Mouse (Mus musculus) skeletal muscle tissue, postnatal 0 days (tissue): Measurements from ENCODE around the gene Lrrc59. TPM values are rescaled to one million over a fixed set of nuclear protein-coding genes. Genes with fewer than 3 reads are reported as not detected.

Source experiments
- polyA plus RNA-seq: library from polyadenylated mRNA; unstranded; fragments of >200 nt; fragmentation: Nextera tagmentation; extraction: Ambion mirVana; gene quantifications from 2 replicates; pipeline ENCODE4 v1.2.1, GENCODE M21; 2015

The Lrrc59 gene
- 47.9 and 71.0 TPM in 2 replicates for polyA plus RNA-seq

DNA sequence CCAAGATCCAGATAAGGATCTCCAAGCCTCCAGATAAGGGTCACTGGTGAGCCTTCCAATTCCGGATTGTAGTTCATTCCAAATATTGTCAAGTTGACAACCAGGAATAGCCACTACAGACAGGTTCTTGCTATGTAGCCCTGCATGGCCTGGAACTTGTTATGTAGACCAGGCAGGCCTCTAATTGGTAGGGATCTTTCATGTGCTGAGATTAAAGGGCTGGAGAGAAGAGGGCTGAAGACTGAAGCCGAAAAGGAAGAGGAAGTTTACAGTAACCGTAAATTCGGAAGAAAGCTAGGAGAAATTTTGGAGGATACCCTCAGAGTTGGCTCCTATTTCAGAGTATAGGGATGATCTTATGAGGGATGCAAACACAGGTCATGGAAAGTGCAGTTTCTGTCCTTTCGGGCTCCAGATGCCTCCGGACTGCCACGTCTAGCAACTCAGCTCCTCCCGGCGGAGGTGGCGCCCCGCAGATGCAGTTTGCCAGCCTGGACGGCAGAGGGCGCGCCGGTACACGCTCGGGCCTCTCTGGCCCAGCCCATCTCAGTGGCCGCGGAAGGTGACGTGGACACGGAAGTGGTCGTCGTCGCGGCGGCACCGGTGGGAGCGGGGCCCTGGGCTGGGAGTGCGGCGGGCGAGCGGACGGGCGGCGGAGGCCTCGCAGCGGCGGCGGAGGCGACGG lies at the start of gene Lrrc59:
Gene Lrrc59, plus strand, starts transcription at position 569 of the 685 bp plus-strand sequence.

DNA sequence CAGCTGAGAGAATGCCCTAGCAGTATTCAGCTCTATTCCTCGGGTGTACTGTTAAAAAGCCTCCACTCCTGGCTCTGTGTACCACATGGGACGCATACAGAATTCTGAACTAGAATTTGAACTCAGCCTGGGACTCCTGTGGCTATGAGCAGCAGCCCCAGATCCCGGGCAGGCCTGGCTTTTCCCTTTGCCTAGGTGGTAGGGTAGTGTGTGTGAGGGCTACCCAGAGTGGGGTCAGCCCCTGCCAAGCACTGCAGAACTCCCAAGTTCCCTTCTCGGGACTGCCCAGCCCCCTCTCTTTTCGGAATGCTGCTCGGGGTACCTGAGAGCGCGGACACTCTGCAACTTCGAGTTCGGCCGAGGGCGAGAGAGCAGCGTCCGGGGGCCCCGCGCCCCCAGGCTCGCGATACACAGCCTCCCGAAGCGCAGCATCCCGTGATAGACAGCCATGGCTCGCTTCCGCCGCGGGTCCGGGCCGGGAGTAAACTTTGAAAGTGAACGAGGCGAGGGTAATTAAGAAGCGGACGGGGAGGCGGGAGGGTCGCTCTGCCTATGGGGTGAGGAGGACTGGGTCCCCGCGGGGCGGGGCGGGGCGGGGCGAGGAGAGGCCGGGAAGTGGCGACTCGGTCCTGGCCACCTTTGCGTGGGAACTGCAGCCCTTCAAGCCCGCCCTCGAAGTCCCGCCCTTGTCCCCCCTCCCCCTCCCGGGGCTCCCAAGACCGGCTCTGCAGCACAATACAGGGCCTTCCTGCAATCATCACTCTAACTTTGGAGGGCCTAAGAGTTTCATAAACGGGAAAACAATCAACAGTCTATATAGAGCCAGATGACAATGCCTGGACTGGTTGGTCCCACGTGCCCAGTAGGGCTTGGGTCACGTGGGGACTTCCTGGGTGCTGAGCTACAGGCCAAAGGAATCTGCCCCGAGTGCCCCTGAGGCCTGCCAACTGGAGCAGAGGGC lies 28.0 kb upstream of the Lrrc59 start, which contains the start of gene Acsf2:
Gene Acsf2, minus strand, starts transcription at position 551 of the 961 bp plus-strand sequence.

DNA sequence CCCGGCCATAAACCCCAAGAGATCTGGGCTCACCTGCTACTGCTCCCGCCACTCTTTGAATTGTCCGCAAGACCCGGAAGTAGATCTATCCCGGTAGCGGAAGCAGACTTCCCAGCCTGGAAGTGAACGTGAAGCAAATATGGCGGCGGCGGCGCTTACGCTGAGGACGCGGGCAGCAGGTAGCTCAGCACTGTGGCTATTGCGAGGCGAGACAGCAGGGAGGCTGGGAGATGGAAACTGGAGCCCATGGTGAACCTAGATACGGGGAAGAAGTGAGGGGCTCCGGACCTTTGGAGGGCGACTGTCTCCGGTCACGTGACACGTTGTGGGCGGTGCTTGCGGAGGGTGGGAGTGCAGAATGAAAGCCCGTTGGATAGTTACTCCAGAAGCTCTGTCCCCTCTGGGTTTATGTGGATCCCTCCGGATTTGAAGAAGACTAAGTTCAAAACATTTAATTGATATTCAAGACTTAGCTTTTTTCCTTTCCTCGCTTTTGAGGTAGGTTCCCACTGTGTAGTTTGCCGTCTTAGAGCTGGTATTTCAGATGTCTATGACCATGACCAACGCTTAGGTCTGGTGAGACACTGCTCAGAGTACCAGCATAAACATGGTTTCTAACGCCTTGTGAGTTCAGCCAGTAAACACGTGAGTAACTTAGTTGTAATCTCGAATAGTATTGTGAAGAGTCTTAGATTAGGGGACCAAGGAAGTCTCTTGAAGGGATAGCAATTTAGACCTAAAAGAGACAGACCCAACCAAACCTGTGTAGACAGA lies 24.3 kb downstream of the Lrrc59 start, which contains the start of the genes Mrpl27 and Eme1:
Gene Mrpl27, plus strand, starts transcription at position 105 of the 774 bp plus-strand sequence.
Gene Eme1, minus strand, starts transcription at position 302 of the 774 bp plus-strand sequence.

DNA sequence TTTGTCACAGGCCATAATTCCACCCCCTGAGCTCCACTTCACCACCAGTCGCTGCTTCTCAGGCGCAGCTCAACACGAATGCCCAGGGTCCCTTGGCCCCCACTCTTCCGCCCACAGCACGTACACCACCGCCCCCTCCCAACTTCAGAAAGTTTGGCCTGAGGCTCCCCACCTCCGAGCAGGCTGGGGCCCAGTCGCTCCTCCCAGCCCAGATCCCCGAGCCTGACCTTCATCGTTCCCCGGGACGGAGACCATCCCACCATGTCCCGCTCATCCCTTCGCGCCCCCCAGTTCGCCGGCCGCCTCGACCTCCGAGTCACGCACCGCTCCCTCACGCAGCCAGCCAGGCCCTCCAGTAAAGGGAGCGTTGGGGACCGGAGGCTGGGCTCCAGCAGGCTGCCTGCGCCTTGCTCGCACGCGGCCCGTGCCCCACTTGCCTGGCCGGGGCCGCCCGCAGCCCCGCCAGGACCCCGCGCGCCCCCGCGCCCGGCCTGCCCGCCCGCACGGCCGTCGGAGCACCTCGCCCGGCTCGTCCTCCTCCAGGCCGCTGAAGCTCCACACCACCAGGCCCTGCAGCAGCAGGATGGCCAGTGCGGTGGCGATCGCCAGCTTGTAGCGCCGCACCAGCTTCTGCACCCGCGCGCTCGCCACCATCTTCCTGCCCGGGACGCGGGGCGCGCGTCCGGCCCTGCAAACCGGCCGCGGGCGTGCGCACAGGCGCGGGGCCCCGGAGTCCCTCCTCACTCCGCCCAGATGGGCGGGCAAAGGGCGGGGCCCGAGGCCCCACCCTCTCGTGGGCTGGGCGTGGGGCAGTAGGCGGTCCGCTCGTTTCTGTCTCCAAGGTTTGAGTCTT lies 47.4 kb downstream of the Lrrc59 start, which contains the start of gene Xylt2:
Gene Xylt2, minus strand, starts transcription at position 762 of the 853 bp plus-strand sequence.

Other genes with a start within 250 kb of the Lrrc59 start
- 0.42 and 0.95 TPM in 2 replicates for gene Abcc3, start 236.8 kb upstream of the Lrrc59 start, polyA plus RNA-seq
- gene Cacna1g, start 155.6 kb upstream of the Lrrc59 start, polyA plus RNA-seq: 2.4 and 2.6 TPM in 2 replicates
- gene Spata20, start 143.6 kb upstream of the Lrrc59 start, polyA plus RNA-seq: not detected in 2 replicates
- 0.55 and 1.5 TPM in 2 replicates for gene Epn3, start 129.8 kb upstream of the Lrrc59 start, polyA plus RNA-seq
- 0.06 and 0.12 TPM in 2 replicates for gene Mycbpap, start 108.0 kb upstream of the Lrrc59 start, polyA plus RNA-seq
- 2.3 and 2.5 TPM in 2 replicates for gene Rsad1, start 80.5 kb upstream of the Lrrc59 start, polyA plus RNA-seq
- 0.17 and 5.2 TPM in 2 replicates for gene Chad, start 64.7 kb upstream of the Lrrc59 start, polyA plus RNA-seq
- gene Acsf2, start 27.9 kb upstream of the Lrrc59 start, polyA plus RNA-seq: 1.9 and 2.2 TPM in 2 replicates
- gene Mrpl27, start 24.0 kb downstream of the Lrrc59 start, polyA plus RNA-seq: 116 and 125 TPM in 2 replicates
- 1.9 and 2.4 TPM in 2 replicates for gene Eme1, start 24.2 kb downstream of the Lrrc59 start, polyA plus RNA-seq
- gene Xylt2, start 47.7 kb downstream of the Lrrc59 start, polyA plus RNA-seq: 7.1 and 8.7 TPM in 2 replicates
- gene Gm11541, start 74.7 kb downstream of the Lrrc59 start, polyA plus RNA-seq: not detected in 2 replicates
- gene Cdc34b, start 112.0 kb downstream of the Lrrc59 start, polyA plus RNA-seq: 0.12 and 0.18 TPM in 2 replicates
- not detected in 2 replicates for gene Tmem92, start 152.9 kb downstream of the Lrrc59 start, polyA plus RNA-seq